Mouse (Mus musculus) urinary bladder, postnatal 36 days (tissue): ENCODE data around the gene B4galt5.
A peak's percentile ranks its signal among the peaks of the same experiment; 100 is the strongest.

Experiments
- DNase-seq, 2 experiments: peaks; one replicate each; pipeline ENCODE4 v3.0.0; 2022; ENCODE audit warnings: low spot score in 2 of 2, mixed read lengths in 1 of 2

B4galt5 gene

DNA sequence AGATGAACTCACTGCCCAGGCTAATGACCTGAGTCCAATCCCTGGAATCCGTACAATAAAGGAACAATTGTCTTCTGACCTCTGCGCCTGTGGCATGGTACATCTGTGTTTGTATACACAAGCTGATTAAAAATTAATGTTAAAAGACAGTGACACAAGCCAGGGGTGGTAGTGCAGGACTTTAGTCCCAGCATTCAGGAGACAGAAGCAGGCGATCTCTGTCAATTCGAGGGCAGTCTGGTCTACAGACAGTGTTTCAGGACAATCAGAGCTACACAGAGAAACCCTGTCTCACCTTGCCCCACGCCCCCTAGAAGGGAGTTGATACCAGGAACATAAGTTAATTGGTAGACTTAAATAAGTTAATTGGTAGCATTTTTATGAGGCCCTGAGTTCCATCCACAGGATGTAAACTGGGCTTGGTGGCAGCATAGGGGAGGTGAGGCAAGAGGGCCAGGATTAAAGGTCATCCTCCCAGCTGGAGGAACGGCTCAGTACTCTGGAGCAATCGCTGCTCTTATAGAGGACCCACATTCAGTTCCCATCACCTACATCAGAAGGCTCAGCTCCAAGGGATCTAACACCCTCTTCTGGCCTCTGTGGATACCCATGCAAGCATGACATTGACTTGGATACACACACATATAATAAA, 16.5 kb downstream of the B4galt5 start:
- no peak for DNase-seq

DNA sequence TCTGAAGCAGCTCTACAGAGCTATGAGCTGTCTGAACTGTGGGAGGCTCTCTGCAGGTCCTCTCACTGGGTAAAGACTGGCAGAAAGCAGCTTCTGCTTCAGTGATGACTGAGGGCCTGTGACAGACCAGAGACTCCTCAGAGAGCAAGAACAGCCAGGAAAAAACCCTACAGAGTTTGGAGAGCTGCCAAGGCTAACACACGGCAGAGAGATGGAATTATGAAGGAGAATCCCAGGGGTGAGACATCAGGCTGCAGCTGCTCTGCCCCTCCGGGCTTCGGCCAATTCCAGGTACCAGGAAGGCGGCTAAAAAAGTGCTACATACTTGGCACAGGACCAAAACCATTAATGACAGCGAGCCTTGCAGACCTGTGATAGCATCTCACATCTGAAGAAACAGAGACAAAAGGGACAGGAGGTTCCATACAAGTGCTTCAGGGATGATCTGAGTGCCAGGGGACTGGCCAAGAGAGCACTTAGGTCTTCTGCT, 17.5 kb downstream of the B4galt5 start:
- DNase-seq = no peak

GRCm38 (mm10) chr2:167330581-167330980, 18.4 kb downstream of the B4galt5 start:
- no peak for DNase-seq

DNA sequence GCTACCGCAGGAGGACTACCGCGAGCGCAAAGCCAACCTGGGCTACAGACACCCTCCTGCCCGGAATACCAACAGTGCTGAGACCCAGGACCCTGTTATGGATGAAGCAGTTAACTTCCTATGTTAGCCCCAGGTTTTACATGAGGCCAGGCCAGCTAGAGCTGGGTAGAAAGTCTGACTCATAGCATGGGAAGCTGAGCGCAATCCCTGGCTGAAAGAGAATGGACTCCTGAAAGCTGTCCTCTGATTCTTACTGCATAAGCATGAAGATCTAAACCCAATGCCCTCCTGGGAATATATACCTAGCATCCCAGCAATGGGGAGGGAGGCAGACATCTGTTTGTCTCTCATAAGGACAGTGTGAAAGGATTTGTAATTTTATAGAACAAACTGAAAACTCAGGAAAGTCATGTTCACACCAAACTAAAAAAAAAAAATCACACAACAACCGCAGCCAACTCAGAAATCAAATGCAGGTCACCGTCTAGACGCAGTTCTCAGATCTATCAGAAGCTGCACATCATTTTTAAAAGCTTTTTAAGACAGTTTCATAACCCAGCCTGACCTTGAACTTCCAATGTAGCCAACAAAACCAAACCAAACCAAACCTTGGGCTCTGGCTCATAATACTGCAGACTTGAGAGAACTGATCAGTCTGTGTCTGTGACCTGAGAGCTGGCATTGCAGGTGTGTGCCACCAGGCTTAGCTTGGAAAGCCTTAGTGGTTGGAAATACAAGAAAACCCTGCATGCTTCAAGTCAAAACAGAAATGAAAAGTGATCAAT, 19.3 kb downstream of the B4galt5 start:
- no peak for DNase-seq

DNA sequence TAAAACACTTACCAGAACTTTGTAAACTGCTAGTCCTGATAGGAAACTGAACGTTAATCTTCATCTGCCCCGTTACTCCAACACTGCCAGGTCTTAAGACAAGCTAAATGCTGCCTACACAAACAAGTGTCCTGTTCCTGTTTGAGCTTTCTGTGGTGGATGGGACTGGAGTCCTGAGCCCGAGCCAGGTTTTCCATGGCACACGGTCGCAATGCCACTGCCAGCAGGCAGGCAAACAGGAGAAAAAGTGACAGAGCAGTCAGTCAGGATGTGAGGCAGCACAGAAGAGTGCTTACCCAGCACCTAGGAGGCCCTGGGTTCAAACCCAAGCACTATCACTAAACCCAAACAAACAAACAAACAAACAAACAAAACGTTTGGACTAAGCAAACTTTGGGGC, 20.6 kb downstream of the B4galt5 start:
- DNase-seq = no peak

DNA sequence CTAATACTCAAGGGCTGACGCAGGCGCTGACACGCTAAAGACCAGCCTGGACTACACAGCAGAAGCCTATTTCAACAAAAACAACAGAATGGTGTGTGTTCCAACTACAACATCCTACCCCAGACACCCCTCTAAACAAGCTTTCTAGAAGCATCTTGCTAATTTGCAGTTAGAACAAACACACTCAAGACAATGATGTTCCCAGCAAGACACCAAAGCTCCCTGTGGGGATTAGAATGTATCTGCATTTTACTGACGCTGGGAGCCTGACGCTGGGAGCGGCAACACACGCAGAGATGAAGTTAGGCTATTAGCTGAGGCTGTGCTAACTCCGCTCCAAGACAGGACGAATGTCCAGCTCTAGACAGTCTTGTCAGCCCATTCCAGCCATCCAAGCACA, 22.4 kb downstream of the B4galt5 start:
- DNase-seq = no peak

DNA sequence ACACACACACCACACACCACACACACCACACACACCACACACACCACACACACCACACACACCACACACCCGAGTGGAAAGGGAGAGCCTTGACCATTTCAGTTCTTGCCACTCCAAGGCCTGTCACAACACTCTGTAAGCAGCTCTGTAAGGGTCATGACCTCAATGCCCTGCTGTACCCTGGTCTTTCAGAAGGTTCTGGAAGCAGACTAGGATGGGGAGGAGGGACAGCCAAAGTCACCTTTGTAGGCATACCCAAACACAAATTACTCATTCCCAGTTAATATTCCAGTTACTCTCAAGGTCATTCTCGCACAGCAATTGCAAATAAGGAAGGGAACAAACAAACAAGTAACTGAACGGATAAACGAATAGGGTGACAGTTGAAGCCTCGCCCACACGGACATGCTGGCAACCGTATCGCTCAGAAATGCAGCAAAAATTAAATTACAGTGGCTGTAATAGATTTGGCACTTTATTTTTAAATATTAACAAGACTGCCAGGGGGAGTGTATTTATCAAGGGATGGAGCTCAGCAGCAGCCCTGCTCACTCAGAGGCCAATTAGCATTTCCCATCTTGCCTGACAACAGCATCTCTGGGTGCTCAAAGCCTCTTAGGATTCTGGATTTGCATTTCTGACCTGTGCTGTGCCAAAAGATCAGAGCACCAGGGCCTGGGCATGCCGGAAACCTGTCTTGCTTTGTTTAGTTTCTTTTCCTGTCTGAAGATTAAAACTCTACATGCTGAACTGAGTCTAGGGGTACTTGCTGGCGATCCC, 24.6 kb downstream of the B4galt5 start:
- DNase-seq = no peak

GRCm38 (mm10) chr2:167323116-167323515, 25.9 kb downstream of the B4galt5 start:
- DNase-seq = no peak

- DNase-seq = no peak
Observed at GRCm38 (mm10) chr2:167321372-167321771, 27.6 kb downstream of the B4galt5 start.

GRCm38 (mm10) chr2:167318981-167319380, 30.0 kb downstream of the B4galt5 start:
- DNase-seq = peak in 1 of 2 experiments; percentile 23

DNA sequence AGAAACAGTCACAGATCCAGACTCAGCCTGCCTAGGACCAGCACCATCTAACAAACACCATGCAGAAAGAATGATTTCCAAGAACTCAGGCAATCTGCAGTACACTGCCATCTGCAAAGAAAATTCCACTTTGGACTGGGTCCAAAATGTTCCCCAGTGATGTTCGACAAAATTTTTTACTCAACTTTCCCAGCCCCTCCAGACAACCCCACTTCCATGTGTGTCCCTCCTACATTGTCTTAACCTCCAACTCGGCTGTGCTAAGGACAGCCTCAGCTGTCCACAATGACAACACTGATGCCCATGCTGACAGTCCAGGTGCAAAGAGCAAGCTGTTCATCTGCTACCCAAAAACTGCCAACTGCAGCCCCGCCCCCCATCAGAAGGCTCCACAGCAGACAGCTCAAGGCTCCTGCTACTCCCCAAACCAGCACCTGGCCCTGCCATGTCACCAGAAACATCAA, 32.2 kb downstream of the B4galt5 start:
- DNase-seq = no peak

GRCm38 (mm10) chr2:167314491-167314890, 34.5 kb downstream of the B4galt5 start:
- no peak for DNase-seq

GRCm38 (mm10) chr2:167313501-167314326, 35.3 kb downstream of the B4galt5 start:
- DNase-seq = peak in 1 of 2 experiments; percentile 50

DNA sequence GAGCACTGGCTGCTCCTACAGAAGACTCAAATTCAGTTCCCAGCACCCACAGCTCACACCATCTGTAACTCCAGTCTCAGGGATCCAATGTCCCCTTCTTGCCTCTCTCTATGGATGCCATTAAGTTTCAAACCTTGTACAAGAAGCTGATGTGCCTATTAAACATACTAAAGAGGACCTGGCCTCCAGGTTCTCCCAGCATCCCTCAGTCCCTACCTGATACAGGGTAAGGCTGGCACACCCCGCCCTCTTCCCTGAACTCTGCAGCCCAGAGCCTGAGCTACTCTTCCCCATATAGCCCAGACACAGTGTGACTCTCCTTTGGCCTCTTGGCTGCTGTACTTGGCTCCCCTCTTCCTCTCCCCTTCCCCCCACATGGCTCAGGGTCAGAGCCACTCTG, 38.9 kb downstream of the B4galt5 start:
- no peak for DNase-seq

GRCm38 (mm10) chr2:167309286-167309685, 39.7 kb downstream of the B4galt5 start:
- no peak for DNase-seq

DNA sequence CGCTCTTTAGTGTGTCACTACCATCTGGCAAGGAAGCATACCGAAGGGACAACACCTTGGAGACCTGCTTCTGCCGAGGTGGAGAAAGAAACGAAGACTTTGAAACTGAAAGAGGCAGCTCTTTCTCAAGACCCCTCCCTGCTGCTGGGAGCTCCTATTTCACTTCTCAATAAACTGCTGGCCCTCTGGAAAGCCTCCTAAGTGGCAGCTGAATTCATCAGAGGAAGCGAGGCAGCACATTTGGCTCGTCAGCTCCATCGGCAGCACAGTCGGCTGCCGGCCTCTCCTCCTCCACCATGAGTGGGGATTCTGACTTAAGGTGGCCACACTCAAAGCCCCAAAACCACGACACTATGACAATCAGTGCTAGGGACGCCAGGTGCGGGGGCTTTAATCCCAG, 41.3 kb downstream of the B4galt5 start:
- no peak for DNase-seq

- no peak for DNase-seq
Observed at GRCm38 (mm10) chr2:167306626-167307541, 42.1 kb downstream of the B4galt5 start.

GRCm38 (mm10) chr2:167306273-167306594, 42.7 kb downstream of the B4galt5 start:
- DNase-seq = no peak

GRCm38 (mm10) chr2:167305382-167306272, 43.4 kb downstream of the B4galt5 start:
- DNase-seq = no peak
